Mouse (Mus musculus) lung, embryonic 15.5 days (tissue): ENCODE measurements around the gene Phactr3. TPM values are rescaled to one million over a fixed set of nuclear protein-coding genes. Genes with fewer than 3 reads are reported as not detected.

ENCODE experiments used
- ATAC-seq: fragments of 200-750 bp; cut with Nextera tagmentation; 2 replicates; pipeline ENCODE4 v1.8.0; 2017; ENCODE audit warnings: moderate number of reproducible peaks, borderline replicate concordance; ENCODE audit not compliant: low FRiP score, low TSS enrichment; ENCODE audit errors: extremely low read depth
- H3K27ac ChIP-seq: fragments of 300-500 bp; sonication (generic); 2 replicates; pipeline ENCODE4 v1.5.1; 2015; ENCODE audit warnings: moderate library complexity, mild to moderate bottlenecking, inconsistent platforms
- H3K27me3 ChIP-seq: fragments of 300-500 bp; sonication (generic); 2 replicates; pipeline ENCODE4 v1.6.1; 2015; ENCODE audit warnings: inconsistent platforms
- H3K36me3 ChIP-seq: fragments of 300-500 bp; sonication (generic); 2 replicates; pipeline ENCODE4 v1.6.1; 2015; ENCODE audit warnings: inconsistent platforms
- H3K4me1 ChIP-seq: fragments of 300-500 bp; sonication (generic); 2 replicates; pipeline ENCODE4 v1.6.1; 2015; ENCODE audit warnings: inconsistent platforms
- H3K4me2 ChIP-seq: fragments of 300-500 bp; sonication (generic); 2 replicates; pipeline ENCODE4 v1.6.1; 2015; ENCODE audit warnings: inconsistent platforms, mild to moderate bottlenecking, moderate library complexity
- H3K4me3 ChIP-seq: fragments of 300-500 bp; sonication (generic); 2 replicates; pipeline ENCODE4 v1.5.1; 2015; ENCODE audit warnings: mild to moderate bottlenecking, inconsistent platforms
- H3K9ac ChIP-seq: fragments of 300-500 bp; sonication (generic); 2 replicates; pipeline ENCODE4 v1.6.1; 2015; ENCODE audit warnings: inconsistent platforms
- H3K9me3 ChIP-seq: fragments of 300-500 bp; sonication (generic); 2 replicates; pipeline ENCODE4 v1.6.1; 2016; ENCODE audit warnings: inconsistent platforms
- WGBS: fragments of 180-500 bp; shearing (Covaris S2); methylation state at CpG from one replicate; pipeline ENCODE4 v1.1.7; 2015; 5-methylcytosine and 5-hydroxymethylcytosine counted together
- polyA plus RNA-seq: library from polyadenylated mRNA; unstranded; fragments of >200 nt; fragmentation: Nextera tagmentation; extraction: Ambion mirVana; gene quantifications from 2 replicates; pipeline ENCODE4 v1.2.1, GENCODE M21; 2015

Phactr3 gene
- polyA plus RNA-seq, 1 experiment from 2014 or later, result 0.93 TPM

DNA sequence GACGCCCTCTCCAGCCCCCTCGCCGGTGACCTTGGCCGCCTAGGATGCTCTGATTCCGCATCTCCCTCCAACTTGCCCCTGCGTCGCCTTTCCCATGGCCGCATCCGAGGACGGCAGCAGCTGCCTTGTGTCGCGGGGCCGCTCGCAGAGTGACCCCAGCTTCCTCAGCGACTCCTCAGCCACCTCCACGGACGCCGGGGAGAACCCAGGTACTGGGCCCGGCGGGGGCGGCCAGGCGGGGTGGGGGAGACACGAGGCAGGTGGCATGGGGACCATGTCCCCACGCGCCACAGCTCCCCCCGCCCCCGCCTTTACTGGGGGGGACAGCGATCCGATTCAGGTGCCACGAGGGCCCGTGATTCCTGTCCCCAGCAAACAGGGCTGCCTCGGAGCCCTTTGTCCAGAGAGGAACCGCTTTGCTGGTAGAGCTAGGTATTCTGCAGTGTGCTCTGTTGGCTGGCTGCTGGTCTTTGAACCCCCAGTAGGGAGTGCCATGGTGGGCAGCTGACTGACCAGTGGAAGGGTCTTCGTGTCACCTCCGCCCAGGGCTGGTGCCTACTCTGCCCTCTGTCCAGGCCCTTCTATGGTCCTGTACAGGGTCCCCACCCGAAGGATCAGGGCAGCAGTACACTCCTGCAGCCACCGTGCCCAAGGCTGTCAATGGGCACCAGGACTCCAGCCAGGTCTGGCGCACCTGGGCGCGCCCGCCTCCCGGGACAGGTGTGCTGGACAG lies 23.7 kb downstream of the Phactr3 start:
- Histone ChIP-seq H3K4me3 (no peak overlapping the region), H3K36me3 (no peaks in the 10 kb centered on the region), H3K4me1 (no peaks in the 10 kb centered on the region), H3K9me3 (no peaks in the 10 kb centered on the region), H3K9ac (no peak overlapping the region), H3K27me3 (peaks cover 35% of the 10 kb centered on the region), H3K27ac (no peak overlapping the region), H3K4me2 (no peak overlapping the region)
- WGBS, result 7% methylated on average over 42 of the region's 42 CpGs
- ATAC-seq, result no peak

DNA sequence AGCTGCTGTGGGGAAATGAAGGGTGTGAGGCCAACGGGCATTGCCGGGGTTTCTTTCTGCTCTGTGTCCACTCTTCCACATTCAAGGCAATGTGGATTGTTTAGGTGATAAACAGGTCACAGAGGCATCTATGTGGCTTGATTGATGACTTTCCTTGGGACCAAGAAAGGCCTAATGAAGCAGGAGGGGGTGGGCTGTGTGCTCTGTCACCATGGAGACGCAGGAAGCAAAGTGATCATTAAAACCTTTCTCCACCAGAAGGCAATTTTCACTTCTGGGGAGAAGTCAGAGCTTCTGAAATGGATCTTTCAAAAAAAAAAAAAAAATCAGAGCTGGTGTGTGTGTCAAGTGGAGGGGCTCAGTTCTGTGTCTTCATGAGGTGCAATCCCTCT lies 24.2 kb downstream of the Phactr3 start:
- Histone ChIP-seq H3K4me3 (no peak overlapping the region), H3K9me3 (no peaks in the 10 kb centered on the region), H3K27me3 (peaks cover 35% of the 10 kb centered on the region), H3K4me2 (no peak overlapping the region), H3K36me3 (no peaks in the 10 kb centered on the region), H3K9ac (no peak overlapping the region), H3K27ac (no peak overlapping the region), H3K4me1 (no peaks in the 10 kb centered on the region)
- no peak for ATAC-seq
- WGBS, result 20% methylated on average over 3 of the region's 3 CpGs

DNA sequence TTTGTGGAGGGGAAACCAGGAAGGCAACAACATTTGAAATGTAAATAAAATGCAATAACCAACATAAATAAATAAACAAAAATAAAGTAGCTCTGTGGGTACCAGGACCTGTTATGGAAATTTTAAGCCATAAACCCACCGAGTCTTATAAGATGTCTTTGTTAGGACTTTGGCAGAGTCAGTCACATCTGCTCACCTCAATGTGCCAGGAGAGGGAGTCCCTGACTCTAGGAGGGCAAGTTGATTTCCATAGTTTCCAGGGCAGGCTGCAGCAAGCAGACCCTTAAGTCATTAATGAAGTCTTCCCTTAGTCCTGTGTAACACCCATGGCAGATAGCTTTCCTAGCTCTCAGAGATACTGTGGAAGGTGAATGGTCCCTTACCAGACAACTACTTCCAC lies 25.1 kb downstream of the Phactr3 start:
- 62% methylated on average over 1 of the region's 1 CpGs for WGBS
- Histone ChIP-seq H3K4me3 (no peak overlapping the region), H3K27ac (no peak overlapping the region), H3K4me1 (no peaks in the 10 kb centered on the region), H3K9me3 (no peaks in the 10 kb centered on the region), H3K27me3 (peaks cover 35% of the 10 kb centered on the region), H3K4me2 (no peak overlapping the region), H3K9ac (no peak overlapping the region), H3K36me3 (no peaks in the 10 kb centered on the region)
- ATAC-seq, result no peak

DNA sequence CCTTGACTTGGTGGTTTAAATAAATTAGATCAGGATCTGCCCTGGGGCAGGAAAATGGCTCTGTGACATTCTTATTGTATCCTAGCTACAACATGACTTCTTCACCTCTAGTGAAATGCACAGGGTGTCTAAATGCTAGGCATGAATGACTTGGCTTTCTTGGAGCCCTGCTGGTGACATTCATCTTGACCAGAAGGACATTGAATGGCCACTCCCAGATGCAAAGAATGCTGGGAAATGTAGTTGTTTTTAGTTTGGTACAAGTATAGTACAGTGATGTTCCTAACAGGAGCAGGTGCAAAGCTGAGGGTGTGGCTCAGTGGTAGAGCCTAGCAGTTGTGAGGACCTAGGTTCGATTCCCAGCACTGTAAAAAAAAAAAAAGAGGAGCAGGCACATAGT lies 30.5 kb downstream of the Phactr3 start:
- ATAC-seq, result no peak
- Histone ChIP-seq H3K27ac (no peak overlapping the region), H3K9ac (no peak overlapping the region), H3K4me2 (no peak overlapping the region), H3K4me1 (no peaks in the 10 kb centered on the region), H3K36me3 (no peaks in the 10 kb centered on the region), H3K4me3 (no peak overlapping the region), H3K27me3 (peaks cover under 1% of the 10 kb centered on the region; the same call in 1 of the 2 replicates), H3K9me3 (no peaks in the 10 kb centered on the region)
- 65% methylated on average over 1 of the region's 1 CpGs for WGBS

DNA sequence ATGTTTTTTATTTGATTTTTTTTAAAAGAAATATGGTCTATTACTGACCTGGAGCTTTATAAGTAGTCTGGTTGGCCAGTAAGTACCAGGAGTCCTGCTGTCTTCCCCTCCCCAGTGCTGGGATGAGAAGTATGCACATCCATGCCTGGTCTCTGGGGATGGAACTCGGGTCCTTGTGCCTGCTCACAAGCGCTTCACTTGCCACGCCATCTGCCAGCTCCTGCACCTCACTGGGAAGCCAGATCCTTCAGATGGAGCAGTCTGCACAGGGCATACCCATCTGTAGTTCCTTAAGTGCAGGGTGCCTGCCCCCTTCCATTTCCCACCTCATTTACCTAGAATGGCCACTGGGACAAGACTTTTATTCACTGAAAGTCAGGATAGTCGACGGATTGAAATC lies 31.9 kb downstream of the Phactr3 start:
- no peak for ATAC-seq

DNA sequence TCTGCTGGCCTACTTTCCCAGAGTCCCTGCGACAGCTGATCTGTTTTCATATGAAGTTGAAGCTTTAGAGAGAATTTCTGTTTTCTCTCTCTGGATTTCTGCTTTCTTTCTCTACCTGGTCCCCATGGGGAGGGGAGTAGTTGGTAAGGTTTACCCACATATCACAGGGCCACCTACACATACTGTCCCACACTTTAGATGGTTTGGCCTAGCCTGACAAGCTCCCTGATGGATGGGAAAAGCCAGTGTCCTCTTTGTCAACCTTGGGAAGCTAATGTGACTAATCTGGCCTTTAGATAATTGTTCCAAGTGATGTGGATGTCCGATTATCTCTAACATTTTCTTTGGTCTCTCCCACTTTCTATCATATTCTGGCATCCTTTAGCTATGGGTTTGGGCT lies 34.8 kb downstream of the Phactr3 start:
- H3K27me3 ChIP-seq, result no peaks in the 10 kb centered on the region
- H3K9me3 ChIP-seq, result no peaks in the 10 kb centered on the region
- ATAC-seq, result no peak
- H3K27ac ChIP-seq, result no peak overlapping the region
- H3K4me1 ChIP-seq, result no peaks in the 10 kb centered on the region
- WGBS, result 78% methylated on average over 2 of the region's 2 CpGs
- H3K36me3 ChIP-seq, result no peaks in the 10 kb centered on the region
- no peak overlapping the region for H3K4me2 ChIP-seq
- H3K4me3 ChIP-seq, result no peak overlapping the region
- H3K9ac ChIP-seq, result no peak overlapping the region

More for the DNA sequence above, 31.9 kb downstream of the Phactr3 start:
- Histone ChIP-seq H3K9ac (no peak overlapping the region), H3K27ac (no peak overlapping the region), H3K4me3 (no peak overlapping the region), H3K9me3 (no peaks in the 10 kb centered on the region), H3K4me2 (no peak overlapping the region), H3K36me3 (no peaks in the 10 kb centered on the region), H3K27me3 (no peaks in the 10 kb centered on the region), H3K4me1 (no peaks in the 10 kb centered on the region)
- WGBS, result 78% methylated on average over 5 of the region's 5 CpGs

DNA sequence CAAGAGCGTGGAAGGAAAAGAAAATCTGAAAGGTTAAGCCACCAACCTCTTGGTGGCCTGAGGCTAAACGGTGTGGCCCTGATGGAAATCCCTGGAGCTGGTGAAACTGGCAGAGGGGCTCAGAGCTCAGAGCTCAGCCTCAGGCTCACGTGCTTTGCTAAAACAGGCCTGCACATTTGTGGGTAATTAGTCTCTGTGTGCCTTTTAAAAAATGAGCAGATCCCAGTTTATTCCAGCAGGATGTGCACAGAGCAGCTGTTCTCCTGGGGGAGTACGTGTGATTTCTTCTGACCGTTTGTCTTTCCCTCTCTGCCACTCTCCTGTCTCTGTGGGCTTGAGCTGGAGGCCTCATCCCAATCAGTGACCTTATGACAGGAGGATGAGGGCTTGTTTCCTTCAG lies 35.4 kb downstream of the Phactr3 start:
- H3K9ac ChIP-seq, result no peak overlapping the region
- H3K27me3 ChIP-seq, result no peaks in the 10 kb centered on the region
- H3K9me3 ChIP-seq, result no peaks in the 10 kb centered on the region
- no peaks in the 10 kb centered on the region for H3K4me1 ChIP-seq
- H3K4me3 ChIP-seq, result no peak overlapping the region
- H3K4me2 ChIP-seq, result no peak overlapping the region
- no peaks in the 10 kb centered on the region for H3K36me3 ChIP-seq
- H3K27ac ChIP-seq, result no peak overlapping the region
- no peak for ATAC-seq
- 35% methylated on average over 5 of the region's 5 CpGs for whole genome bisulfite sequencing

DNA sequence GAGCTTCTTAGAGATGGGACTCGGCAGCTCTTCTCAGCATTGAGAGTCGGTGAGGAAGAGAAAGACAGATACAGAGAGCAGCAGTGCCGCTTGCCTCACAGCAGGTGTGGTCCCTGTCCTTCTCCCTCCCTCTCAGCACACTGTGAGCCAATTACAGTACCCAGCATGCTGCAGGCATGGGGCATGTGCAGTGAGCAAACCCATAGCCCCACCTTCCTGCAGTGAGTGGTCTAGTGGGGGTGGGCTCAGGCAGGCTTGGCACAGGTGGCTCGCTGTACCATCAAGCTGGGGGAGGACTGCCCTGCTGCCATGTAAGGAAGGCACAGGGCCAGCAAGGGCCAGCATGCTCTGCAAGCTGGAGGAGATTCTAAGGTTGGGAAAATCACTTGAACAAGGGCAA lies 35.8 kb downstream of the Phactr3 start:
- ATAC-seq, result no peak
- H3K4me1 ChIP-seq, result no peaks in the 10 kb centered on the region
- H3K4me3 ChIP-seq, result no peak overlapping the region
- no peak overlapping the region for H3K27ac ChIP-seq
- H3K9ac ChIP-seq, result no peak overlapping the region
- WGBS, result 48% methylated on average over 4 of the region's 4 CpGs
- no peaks in the 10 kb centered on the region for H3K36me3 ChIP-seq
- no peak overlapping the region for H3K4me2 ChIP-seq
- no peaks in the 10 kb centered on the region for H3K9me3 ChIP-seq
- no peaks in the 10 kb centered on the region for H3K27me3 ChIP-seq

DNA sequence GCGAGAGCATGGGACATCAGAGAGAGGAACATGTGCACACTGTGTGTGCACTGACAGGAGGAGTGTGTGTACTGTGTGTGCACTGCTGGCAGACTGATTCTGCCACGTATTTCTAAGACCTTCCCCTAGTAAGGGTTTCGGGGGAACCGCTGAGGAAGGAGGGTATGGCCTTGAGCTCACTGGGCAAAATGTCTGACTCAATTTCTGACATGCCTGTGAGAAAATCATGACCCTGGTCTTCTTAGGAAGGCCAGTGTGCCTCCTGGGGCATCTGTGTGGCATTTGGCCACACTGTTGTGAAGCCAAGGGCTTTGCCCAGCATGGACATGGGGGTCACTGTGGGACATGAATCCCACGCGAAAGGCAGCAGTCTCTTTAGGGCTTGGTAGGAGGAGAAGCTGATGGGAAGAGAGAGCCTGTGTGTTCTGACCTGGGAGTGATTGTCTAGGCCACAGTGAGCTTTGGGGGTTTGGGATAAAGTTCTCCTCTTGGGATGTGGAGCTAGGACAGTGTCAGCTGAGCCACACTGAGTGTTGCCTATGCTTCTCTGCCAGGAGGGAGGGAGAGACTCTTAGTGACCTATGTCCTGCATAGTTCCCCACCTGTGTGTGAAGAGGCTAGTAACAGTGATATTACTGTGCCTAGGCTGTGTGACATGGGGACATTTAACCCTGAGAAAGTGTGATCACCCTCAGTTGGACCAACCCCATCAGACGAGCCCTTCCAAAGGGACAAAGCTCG lies 36.6 kb downstream of the Phactr3 start:
- no peak for ATAC-seq
- no peaks in the 10 kb centered on the region for H3K4me1 ChIP-seq

DNA sequence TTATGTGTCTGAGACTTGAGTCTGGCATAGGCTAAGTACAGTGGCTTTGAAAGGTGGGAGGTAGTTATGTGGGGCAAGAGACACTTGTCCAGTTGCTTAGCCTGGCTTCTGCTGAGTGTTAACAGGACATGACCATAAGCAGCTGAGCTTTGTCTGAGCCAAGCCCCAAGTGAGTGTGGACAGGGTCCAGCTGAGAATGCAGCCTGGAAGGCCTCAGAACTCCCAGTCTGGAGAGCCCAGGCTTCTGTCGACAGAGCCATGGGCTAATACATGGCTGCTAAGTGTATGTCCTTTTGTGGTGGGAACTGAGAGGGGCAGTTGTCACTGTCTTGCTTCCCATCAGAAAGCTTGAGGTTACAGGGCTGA lies 37.1 kb downstream of the Phactr3 start:
- no peaks in the 10 kb centered on the region for H3K9me3 ChIP-seq
- no peaks in the 10 kb centered on the region for H3K36me3 ChIP-seq
- H3K27me3 ChIP-seq, result no peaks in the 10 kb centered on the region
- H3K4me2 ChIP-seq, result no peak overlapping the region
- WGBS, result 25% methylated on average over 1 of the region's 1 CpGs
- no peak overlapping the region for H3K27ac ChIP-seq
- H3K9ac ChIP-seq, result no peak overlapping the region
- no peak overlapping the region for H3K4me3 ChIP-seq
- no peak for ATAC-seq
- no peaks in the 10 kb centered on the region for H3K4me1 ChIP-seq

More for the DNA sequence above, 36.6 kb downstream of the Phactr3 start:
- H3K27ac ChIP-seq, result no peak overlapping the region
- H3K4me2 ChIP-seq, result no peak overlapping the region
- H3K27me3 ChIP-seq, result no peaks in the 10 kb centered on the region
- H3K4me3 ChIP-seq, result no peak overlapping the region
- no peaks in the 10 kb centered on the region for H3K9me3 ChIP-seq
- WGBS, result 73% methylated on average over 8 of the region's 8 CpGs
- no peaks in the 10 kb centered on the region for H3K36me3 ChIP-seq
- H3K9ac ChIP-seq, result no peak overlapping the region

DNA sequence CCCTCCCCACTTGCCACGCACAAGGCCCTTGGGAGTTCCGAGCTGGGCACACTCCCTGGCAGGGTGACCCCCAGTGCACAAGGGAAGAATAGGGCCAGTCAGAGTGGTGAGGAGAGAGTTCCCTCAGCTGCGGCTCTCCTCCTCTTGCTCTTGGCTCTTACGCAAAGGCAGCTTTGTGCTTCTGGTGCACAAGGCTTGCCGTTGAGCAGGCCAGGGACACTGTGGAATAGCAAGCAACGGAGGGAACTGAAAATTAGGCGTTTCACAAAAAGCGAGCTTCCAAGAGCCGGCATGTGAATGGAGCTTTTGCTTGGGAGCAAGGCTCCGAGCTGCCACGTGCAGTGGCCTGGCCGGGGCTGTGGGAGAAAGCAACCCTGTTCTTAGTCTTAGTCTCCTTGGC lies 40.2 kb downstream of the Phactr3 start:
- WGBS, result 84% methylated on average over 12 of the region's 12 CpGs
- no peak for ATAC-seq
- H3K27ac ChIP-seq, result no peak overlapping the region
- H3K9me3 ChIP-seq, result no peaks in the 10 kb centered on the region
- H3K4me3 ChIP-seq, result no peak overlapping the region
- H3K27me3 ChIP-seq, result no peaks in the 10 kb centered on the region
- H3K9ac ChIP-seq, result no peak overlapping the region
- H3K4me2 ChIP-seq, result no peak overlapping the region
- no peaks in the 10 kb centered on the region for H3K36me3 ChIP-seq
- no peaks in the 10 kb centered on the region for H3K4me1 ChIP-seq

DNA sequence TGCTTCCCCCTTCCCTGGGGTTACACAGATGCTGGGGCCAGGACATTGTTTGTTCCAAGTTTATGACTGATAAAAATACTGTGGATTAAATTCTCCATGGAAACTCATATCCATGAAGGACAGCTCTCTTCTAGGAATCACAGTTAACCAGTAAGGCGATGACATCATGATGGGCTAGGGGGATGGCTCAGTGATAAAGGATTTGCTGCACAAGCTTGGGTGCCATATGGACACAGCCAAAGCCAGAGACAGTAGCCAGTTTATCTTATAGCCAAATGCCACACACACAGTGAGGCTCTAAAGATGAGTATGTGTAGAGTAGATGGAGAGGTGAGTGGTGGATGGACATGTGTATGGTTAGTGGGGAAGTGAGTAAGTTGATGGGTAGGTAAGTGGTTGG lies 45.2 kb downstream of the Phactr3 start:
- no peaks in the 10 kb centered on the region for H3K27me3 ChIP-seq
- ATAC-seq, result no peak
- H3K4me2 ChIP-seq, result no peak overlapping the region
- H3K27ac ChIP-seq, result no peak overlapping the region
- no peaks in the 10 kb centered on the region for H3K9me3 ChIP-seq
- no peak overlapping the region for H3K9ac ChIP-seq
- WGBS, result 82% methylated on average over 1 of the region's 1 CpGs
- H3K4me1 ChIP-seq, result no peaks in the 10 kb centered on the region
- no peaks in the 10 kb centered on the region for H3K36me3 ChIP-seq
- H3K4me3 ChIP-seq, result no peak overlapping the region
